ENCODE assay signal across 24 mouse cellular contexts in the genomic region with DNA sequence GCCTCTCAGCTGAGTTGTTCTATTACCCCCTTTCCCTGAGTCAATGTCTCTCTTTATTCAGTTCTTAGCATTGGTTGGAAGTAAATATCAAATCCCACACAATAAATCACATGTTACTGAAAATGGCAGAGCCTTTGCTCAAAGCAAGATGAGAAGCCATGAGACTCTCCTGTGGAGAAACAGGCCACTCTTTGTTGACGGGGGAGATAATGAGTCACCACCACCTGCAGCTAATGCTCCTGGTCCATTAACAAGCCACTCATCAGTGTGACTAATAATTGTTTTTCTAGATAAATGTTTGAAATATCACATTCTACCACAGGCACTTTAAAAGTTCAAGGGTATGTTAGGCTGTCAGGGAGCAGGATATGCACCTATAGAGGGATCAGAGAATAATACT.
"Had no signal": no experiment of that assay in that cellular context is flagged by ENCODE, and none has a peak within 500 bp of the region (broad histone marks: within the 10 kb centered on the region; RNA-seq: fewer than 3 reads in every experiment).

No protein-coding gene starts in this region.

- H3K27ac ChIP-seq: gastrocnemius, adult 2 months; heart, embryonic 10.5 days; hindbrain, embryonic 14.5 days; intestine, embryonic 15.5 days; layer of hippocampus, adult 2 months; left cerebral cortex, adult 2 months; limb, embryonic 13.5 days; limb, embryonic 15.5 days; liver, embryonic 12.5 days; liver, embryonic 14.5 days had no signal

- H3K9me3 ChIP-seq: heart, embryonic 10.5 days; intestine, embryonic 15.5 days; limb, embryonic 13.5 days; limb, embryonic 15.5 days; liver, embryonic 12.5 days had no signal

- H3K36me3 ChIP-seq: heart, embryonic 10.5 days; heart, embryonic 12.5 days; intestine, embryonic 15.5 days; limb, embryonic 13.5 days; limb, embryonic 15.5 days; liver, embryonic 12.5 days had no signal

- H3K27me3 ChIP-seq: heart, embryonic 12.5 days; intestine, embryonic 15.5 days; limb, embryonic 13.5 days; limb, embryonic 15.5 days; liver, embryonic 12.5 days had no signal

- H3K9ac ChIP-seq: heart, embryonic 12.5 days; hindbrain, embryonic 14.5 days; intestine, embryonic 15.5 days; limb, embryonic 13.5 days; limb, embryonic 15.5 days; liver, embryonic 12.5 days; liver, embryonic 14.5 days had no signal

- H3K4me3 ChIP-seq: gastrocnemius, adult 2 months; heart, embryonic 10.5 days; heart, embryonic 12.5 days; intestine, embryonic 15.5 days; layer of hippocampus, adult 2 months; left cerebral cortex, adult 2 months; limb, embryonic 13.5 days; limb, embryonic 15.5 days; liver, embryonic 12.5 days had no signal

- H3K4me2 ChIP-seq: heart, embryonic 12.5 days; hindbrain, embryonic 14.5 days; intestine, embryonic 15.5 days; limb, embryonic 13.5 days; limb, embryonic 15.5 days; liver, embryonic 12.5 days had no signal

- ATAC-seq: hindbrain, embryonic 16.5 days; inflammation-experienced regulatory T-cells, adult 6 months; intestine, embryonic 15.5 days; intestine, postnatal 0 days; liver, embryonic 12.5 days had no signal

- H3K4me1 ChIP-seq: heart, embryonic 10.5 days; heart, embryonic 12.5 days; intestine, embryonic 15.5 days; limb, embryonic 13.5 days; limb, embryonic 15.5 days; liver, embryonic 12.5 days had no signal

- DNase-seq: gastrocnemius, adult 2 months; gastrocnemius, postnatal 10 days; gastrocnemius, postnatal 25 days; heart, adult 18-20 months; heart, postnatal 10 days; kidney, adult 2 months; kidney, adult 9 months; kidney, postnatal 10 days; kidney, postnatal 25 days; kidney, postnatal 4 days; left cerebral cortex, postnatal 4 days had no signal
